Comparison of ENCODE assay signal across 26 mouse cellular contexts in the genomic region with DNA sequence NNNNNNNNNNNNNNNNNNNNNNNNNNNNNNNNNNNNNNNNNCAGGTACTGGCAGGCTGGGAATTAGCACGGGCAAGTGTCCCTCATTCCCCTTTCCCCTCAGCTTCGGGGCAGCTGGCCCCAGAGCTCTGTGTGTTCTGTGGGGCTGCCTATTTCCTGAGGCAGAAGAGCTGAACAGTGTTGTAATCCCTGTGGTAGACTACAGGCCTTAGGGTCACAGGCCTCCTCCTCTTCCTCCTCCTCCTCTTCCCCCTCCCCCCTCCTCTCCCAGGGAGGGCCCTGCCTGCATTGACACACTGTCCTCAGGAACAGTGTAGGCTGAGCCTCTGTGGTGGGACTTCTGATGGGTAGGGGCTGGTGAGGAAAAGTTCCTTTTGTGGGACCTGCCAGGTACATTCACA.
DNase-seq lines count a peak whose midpoint lies in the region; ATAC-seq lines count a peak whose summit lies in the region.
"Had no signal": no experiment of that assay in that cellular context is flagged by ENCODE, and none has a peak within 500 bp of the region (broad histone marks: within the 10 kb centered on the region; RNA-seq: fewer than 3 reads in every experiment).

No protein-coding gene starts in this region.

- H3K4me3 ChIP-seq in forebrain, embryonic 10.5 days: no peak overlapping the region
- H3K4me3 ChIP-seq in forebrain, embryonic 14.5 days (ENCODE audit: low read depth, low read length): no peak overlapping the region
- H3K4me3 ChIP-seq in liver, embryonic 16.5 days (ENCODE audit: low read depth, low read length): no peak overlapping the region
- H3K4me3 ChIP-seq: forebrain, embryonic 13.5 days; heart, embryonic 12.5 days; intestine, embryonic 15.5 days; limb, embryonic 10.5 days; midbrain, embryonic 12.5 days; myocyte; neural tube, embryonic 13.5 days had no signal

- H3K27ac ChIP-seq in forebrain, embryonic 10.5 days: peak overlapping the region; percentile 35; the same call in 1 of the 2 replicates
- no peak overlapping the region for H3K27ac ChIP-seq in forebrain, embryonic 14.5 days (ENCODE audit: low read depth, low read length)
- H3K27ac ChIP-seq in liver, embryonic 16.5 days (ENCODE audit: low read length): peak overlapping the region; percentile 41
- H3K27ac ChIP-seq: forebrain, embryonic 13.5 days; intestine, embryonic 15.5 days; limb, embryonic 10.5 days; macrophage; midbrain, embryonic 12.5 days; neural tube, embryonic 13.5 days had no signal

- 37% methylated on average over 2 of the region's 2 CpGs for WGBS in forebrain, embryonic 10.5 days
- 37% methylated on average over 2 of the region's 2 CpGs for WGBS in forebrain, embryonic 14.5 days
- WGBS in liver, embryonic 16.5 days (ENCODE audit: insufficient replicate concordance): 20% methylated on average over 2 of the region's 2 CpGs

- H3K9me3 ChIP-seq in forebrain, embryonic 10.5 days: no peaks in the 10 kb centered on the region
- no peaks in the 10 kb centered on the region for H3K9me3 ChIP-seq in forebrain, embryonic 14.5 days (replicated peaks; ENCODE audit: control insufficient read depth, low read length)
- no peaks in the 10 kb centered on the region for H3K9me3 ChIP-seq in liver, embryonic 16.5 days (replicated peaks; ENCODE audit: control insufficient read depth, low read length)
- H3K9me3 ChIP-seq: forebrain, embryonic 13.5 days; heart, embryonic 12.5 days; intestine, embryonic 15.5 days; limb, embryonic 10.5 days; midbrain, embryonic 12.5 days; neural tube, embryonic 13.5 days had no signal

- H3K4me1 ChIP-seq in forebrain, embryonic 10.5 days: peaks cover 46% of the 10 kb centered on the region
- H3K4me1 ChIP-seq in forebrain, embryonic 14.5 days (ENCODE audit: control insufficient read depth, insufficient read depth, low read length): peaks cover 4% of the 10 kb centered on the region; the same call in 1 of the 2 replicates
- H3K4me1 ChIP-seq in liver, embryonic 16.5 days (ENCODE audit: control insufficient read depth, low read depth, low read length): no peaks in the 10 kb centered on the region
- H3K4me1 ChIP-seq: heart, embryonic 12.5 days had no signal

- H3K4me2 ChIP-seq in forebrain, embryonic 14.5 days (ENCODE audit: low read length): no peak overlapping the region
- H3K4me2 ChIP-seq in liver, embryonic 16.5 days (ENCODE audit: low read depth, low read length): no peak overlapping the region
- H3K4me2 ChIP-seq: forebrain, embryonic 13.5 days; heart, embryonic 12.5 days; intestine, embryonic 15.5 days; midbrain, embryonic 12.5 days; neural tube, embryonic 13.5 days had no signal

- H3K36me3 ChIP-seq in forebrain, embryonic 10.5 days (replicated peaks): no peaks in the 10 kb centered on the region
- H3K36me3 ChIP-seq in forebrain, embryonic 14.5 days (ENCODE audit: control insufficient read depth, insufficient read depth, low read length): no peaks in the 10 kb centered on the region
- no peaks in the 10 kb centered on the region for H3K36me3 ChIP-seq in liver, embryonic 16.5 days (ENCODE audit: control insufficient read depth, insufficient read depth)
- H3K36me3 ChIP-seq: heart, embryonic 12.5 days; intestine, embryonic 15.5 days; limb, embryonic 10.5 days; midbrain, embryonic 12.5 days; neural tube, embryonic 13.5 days had no signal

- no peak for DNase-seq in forebrain, embryonic 10.5 days (ENCODE audit: extremely low spot score, low spot score)
- DNase-seq in forebrain, embryonic 14.5 days (ENCODE audit: low spot score): no peak
- DNase-seq in liver (no peak), 416B (ENCODE audit: low read depth) (peak; percentile 69)
- no peak for DNase-seq in frontal cortex, postnatal 36 days (ENCODE audit: low spot score in 2 of 2)
- DNase-seq in thymus, adult 18-20 months: no peak
- DNase-seq: adrenal gland, postnatal 10 days; cerebellum, adult 9-11 months; gastrocnemius, postnatal 10 days; heart, adult 11 months; heart, postnatal 14 days; kidney, adult 8-10 months; kidney, postnatal 10 days; right cerebral cortex, adult 18-20 months; right cerebral cortex, postnatal 4 days had no signal

- H3K27me3 ChIP-seq in forebrain, embryonic 10.5 days (ENCODE audit: poor library complexity, severe bottlenecking): peaks cover 74% of the 10 kb centered on the region
- 0 out of 2 replicates have a peak, but pooled peaks cover 3% of the 10 kb centered on the region for H3K27me3 ChIP-seq in forebrain, embryonic 14.5 days (replicated peaks; ENCODE audit: control insufficient read depth, insufficient read depth, low read length)
- no peaks in the 10 kb centered on the region for H3K27me3 ChIP-seq in liver, embryonic 16.5 days (ENCODE audit: control insufficient read depth, insufficient read depth, low read depth, low read length)
- H3K27me3 ChIP-seq: intestine, embryonic 15.5 days had no signal

- ATAC-seq in forebrain, embryonic 14.5 days: no peak
- ATAC-seq in liver, embryonic 16.5 days (ENCODE audit: low read depth): no peak
- ATAC-seq in megakaryocyte progenitor cell, adult 5-6 weeks (replicated peaks; ENCODE audit: poor library complexity): peak; percentile 79
- ATAC-seq: forebrain, embryonic 13.5 days; hindbrain, embryonic 16.5 days; intestine, embryonic 15.5 days had no signal

- no peak overlapping the region for H3K9ac ChIP-seq in forebrain, embryonic 14.5 days (ENCODE audit: low read length)
- H3K9ac ChIP-seq in liver, embryonic 16.5 days (ENCODE audit: low read depth, low read length): no peak overlapping the region
- H3K9ac ChIP-seq: forebrain, embryonic 13.5 days; heart, embryonic 12.5 days; intestine, embryonic 15.5 days; midbrain, embryonic 12.5 days; neural tube, embryonic 13.5 days had no signal
